Mouse (Mus musculus): ENCODE measurements around the gene Pex10.

GRCm38 (mm10) chr4:155058325-155058724, 8.5 kb upstream of the Pex10 start:
- TF ChIP-seq CTCF (IDR thresholded peaks at IDR 0.05; ENCODE audit: low read depth): no peak
- no peak for TF ChIP-seq EP300 (IDR thresholded peaks at IDR 0.05; ENCODE audit: low read depth)
